Mouse (Mus musculus): Measurements from ENCODE around the gene Speer4b. TPM values are rescaled to one million over a fixed set of nuclear protein-coding genes. Genes with fewer than 3 reads are reported as not detected.
"Not testable (repeated sequence)": the region's sequence is repeated elsewhere in the genome, so short reads cannot be mapped to it uniquely, and the experiment has no call there.

The Speer4b gene
- total RNA-seq (2021), result not detected

DNA sequence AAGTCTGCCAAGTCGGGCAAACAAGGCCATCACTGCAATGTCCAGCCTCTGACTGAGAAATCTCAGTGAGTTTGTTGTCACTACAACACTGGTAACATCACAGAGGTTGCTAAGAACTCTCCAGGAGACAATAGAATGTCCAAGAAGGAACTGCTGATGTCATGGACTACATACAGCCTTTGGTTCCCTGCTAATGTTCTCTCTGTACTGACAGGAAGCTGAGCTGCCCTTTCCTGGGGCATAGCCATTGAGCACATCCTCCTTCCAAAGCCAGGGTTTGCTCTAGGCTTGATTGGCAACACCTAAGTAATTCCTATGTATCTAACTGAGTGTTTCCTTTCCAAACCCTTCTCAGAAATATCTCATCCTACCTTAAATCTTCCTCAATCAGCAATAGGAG lies at the start of gene Speer4b:
Gene Speer4b, minus strand, starts transcription at position 101 of the 400 bp plus-strand sequence.
- intact Hi-C loops (cut with DNase I); DNase-seq (ENCODE audit: extremely low spot score in 1 of 2, low spot score in 2 of 2): not testable (repeated sequence)

DNA sequence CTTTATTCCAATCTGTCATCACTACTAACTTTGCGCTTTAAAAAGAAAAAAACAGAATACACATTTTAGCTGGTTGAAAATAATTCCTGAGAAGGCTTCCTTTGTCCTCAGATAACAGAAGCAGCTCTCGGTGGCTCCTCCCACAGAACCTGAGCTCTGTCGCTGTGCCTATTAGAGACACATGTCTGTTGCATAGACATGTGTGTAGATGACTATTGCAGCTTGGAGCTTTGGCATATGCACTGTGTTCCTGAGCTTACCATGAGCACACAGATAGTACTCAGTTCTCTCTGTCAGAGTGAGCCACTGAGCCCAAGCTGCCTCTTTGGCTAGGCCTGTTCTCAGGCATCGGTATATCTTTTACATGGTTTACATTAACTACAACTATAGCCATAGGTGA lies 48.1 kb upstream of the Speer4b start:
- intact Hi-C loops (cut with DNase I), result loop anchor here (5.0 kb wide), 1 partner anchor 68 kb away; no protein-coding TSS in a partner anchor
- no peak for DNase-seq (ENCODE audit: extremely low spot score in 1 of 2, low spot score in 2 of 2)

GRCm38 (mm10) chr5:27544816-27545270 lies 43.6 kb upstream of the Speer4b start:
- intact Hi-C loops (cut with DNase I), result loop anchor here (5.0 kb wide), 2 partner anchors 72 to 468 kb away; no protein-coding TSS in a partner anchor
- DNase-seq (ENCODE audit: extremely low spot score in 1 of 2, low spot score in 2 of 2), result peak; percentile 35 to 53

- DNase-seq (ENCODE audit: extremely low spot score in 1 of 2, low spot score in 2 of 2), result no peak
- intact Hi-C loops (cut with DNase I), result no loop called here
Observed at GRCm38 (mm10) chr5:27526906-27527305, 25.7 kb upstream of the Speer4b start.

DNA sequence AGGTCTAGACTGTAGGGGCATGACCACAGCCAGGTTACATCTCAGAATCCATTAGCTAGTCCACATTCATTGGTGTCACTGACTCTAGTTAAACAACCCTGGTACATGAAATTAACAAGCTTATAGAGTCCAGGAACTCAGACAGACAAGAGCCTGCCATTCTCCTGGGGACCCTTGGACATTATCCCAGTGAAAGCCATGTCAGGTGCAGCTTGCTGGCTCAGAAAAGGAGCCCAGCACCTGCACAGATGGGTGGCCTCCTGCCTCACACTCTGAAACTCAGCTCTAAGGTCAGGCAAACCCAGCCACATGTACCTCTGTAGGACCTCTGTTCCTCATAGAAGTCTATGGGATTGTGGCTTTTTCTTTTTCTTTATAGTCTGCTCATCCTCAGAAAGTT lies 17.5 kb upstream of the Speer4b start:
- no peak for DNase-seq (ENCODE audit: extremely low spot score in 1 of 2, low spot score in 2 of 2)
- intact Hi-C loops (cut with DNase I), result no loop called here

- intact Hi-C loops (cut with DNase I), result no loop called here
Observed at GRCm38 (mm10) chr5:27490942-27491341, 10.3 kb downstream of the Speer4b start.

GRCm38 (mm10) chr5:27486138-27486537 lies 15.1 kb downstream of the Speer4b start:
- DNase-seq (ENCODE audit: extremely low spot score in 1 of 2, low spot score in 2 of 2), result no peak
- intact Hi-C loops (cut with DNase I), result no loop called here

More at GRCm38 (mm10) chr5:27490942-27491341, 10.3 kb downstream of the Speer4b start:
- DNase-seq (ENCODE audit: extremely low spot score in 1 of 2, low spot score in 2 of 2), result no peak

- no peak for DNase-seq (ENCODE audit: extremely low spot score in 1 of 2, low spot score in 2 of 2)
- intact Hi-C loops (cut with DNase I), result no loop called here
Observed at GRCm38 (mm10) chr5:27481706-27482105, 19.5 kb downstream of the Speer4b start.

DNA sequence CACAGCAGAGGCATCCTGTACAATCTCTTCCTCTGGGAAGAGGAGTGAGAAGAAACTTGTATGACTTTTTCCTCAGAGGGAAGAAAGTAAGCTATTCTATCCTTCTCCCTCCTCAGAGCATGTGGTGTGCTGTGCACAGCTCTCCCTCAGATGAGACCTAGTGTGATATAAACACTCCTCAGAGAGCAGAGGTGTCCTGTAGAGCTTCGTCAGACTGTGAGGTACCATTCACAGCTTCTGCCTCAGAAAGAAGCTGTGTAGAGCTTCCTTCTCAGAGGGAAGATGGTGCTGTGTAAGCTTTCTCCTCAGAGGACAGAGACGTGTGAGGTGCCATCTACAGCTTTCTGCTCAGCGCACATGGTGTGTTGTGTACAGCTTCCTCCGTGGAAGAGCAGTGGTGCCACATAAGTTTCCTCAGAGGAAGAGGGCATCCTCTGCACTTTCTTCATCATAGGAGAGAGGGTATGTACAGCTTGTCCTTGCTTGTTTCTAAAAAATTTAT lies 26.2 kb downstream of the Speer4b start:
- DNase-seq (ENCODE audit: extremely low spot score in 1 of 2, low spot score in 2 of 2), result no peak
- intact Hi-C loops (cut with DNase I), result no loop called here

DNA sequence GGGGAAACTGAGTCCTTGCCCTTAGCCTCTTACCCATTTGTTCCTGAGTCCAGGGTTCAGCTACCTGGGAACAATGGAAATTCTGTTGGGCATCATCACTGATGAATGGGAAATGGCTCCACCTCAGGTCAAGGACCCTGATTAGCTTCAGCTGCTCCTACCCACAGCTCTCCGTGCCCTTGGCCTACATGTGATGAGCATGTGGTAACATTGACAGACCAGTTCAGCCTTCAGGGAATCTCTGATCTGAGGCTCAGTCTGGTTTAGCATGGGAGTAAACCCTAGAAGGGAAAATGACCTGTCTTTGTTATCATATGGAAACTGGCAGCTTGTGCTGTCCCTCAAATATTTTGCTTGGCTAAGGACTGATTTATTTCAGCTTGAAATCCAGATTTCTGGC lies 43.6 kb downstream of the Speer4b start:
- no peak for DNase-seq (ENCODE audit: extremely low spot score in 1 of 2, low spot score in 2 of 2)
- intact Hi-C loops (cut with DNase I), result no loop called here

DNA sequence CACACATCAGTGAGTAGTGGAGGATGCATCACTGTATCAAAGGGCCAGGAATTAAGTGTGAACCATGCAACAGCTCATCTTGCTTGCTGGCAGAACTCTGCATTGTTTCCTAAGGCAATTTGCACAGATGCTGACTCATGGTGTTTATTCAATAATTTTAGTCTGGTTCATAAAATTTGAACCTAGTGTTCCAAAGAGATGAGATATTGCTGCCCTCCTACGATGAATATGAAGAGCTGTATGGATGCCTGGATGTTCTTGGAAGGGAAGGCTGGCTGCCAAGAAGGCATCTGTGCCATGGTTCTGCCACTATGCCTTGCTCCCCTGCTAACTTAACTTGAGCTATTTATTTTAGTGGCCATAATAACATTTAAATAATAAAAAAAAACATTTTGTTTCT lies 44.3 kb downstream of the Speer4b start:
- intact Hi-C loops (cut with DNase I), result no loop called here
- no peak for DNase-seq (ENCODE audit: extremely low spot score in 1 of 2, low spot score in 2 of 2)

DNA sequence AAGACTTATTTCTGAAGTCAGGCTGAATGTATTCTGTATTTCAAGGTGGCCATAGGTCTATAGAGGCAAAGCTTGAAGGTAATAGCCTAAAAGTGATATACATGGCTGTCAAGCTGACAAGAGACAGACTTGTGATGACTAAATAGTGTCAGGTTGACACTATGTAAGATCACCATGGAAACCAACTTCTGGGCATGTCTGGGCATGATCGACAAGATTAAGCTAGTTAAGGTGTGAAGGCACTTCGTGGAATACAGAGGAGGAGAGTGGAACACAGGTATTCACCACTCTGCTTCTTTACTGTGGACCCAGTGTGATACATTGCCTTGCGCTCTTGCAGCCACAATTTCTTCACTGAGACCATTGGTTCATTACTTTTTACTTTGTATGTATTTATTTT lies 46.9 kb downstream of the Speer4b start:
- intact Hi-C loops (cut with DNase I), result no loop called here
- no peak for DNase-seq (ENCODE audit: extremely low spot score in 1 of 2, low spot score in 2 of 2)

GRCm38 (mm10) chr5:27453201-27453845 lies 47.9 kb downstream of the Speer4b start:
- intact Hi-C loops (cut with DNase I), result no loop called here

More at GRCm38 (mm10) chr5:27453201-27453845, 47.9 kb downstream of the Speer4b start:
- DNase-seq (ENCODE audit: extremely low spot score in 1 of 2, low spot score in 2 of 2), result no peak

Data from left cerebral cortex, postnatal 10 days (tissue).